Mouse (Mus musculus) spleen, embryonic (tissue): Measurements from ENCODE around the gene Chsy1.

ENCODE experiments used
- CTCF ChIA-PET: fragments of 350-600 bp; sonication (Branson Sonifier 250); formaldehyde crosslinking; loops from one replicate; lab custom pipeline; 2022; lab: Charles Lee

Gene Chsy1

GRCm38 (mm10) chr7:66137309-66137708 lies 28.0 kb downstream of the Chsy1 start:
- CTCF ChIA-PET, result no interaction called here

- CTCF ChIA-PET, result interaction anchor here (0.5 kb wide), 1 partner anchor 115 kb away, joined by 3 read pairs; no protein-coding TSS in a partner anchor
Measured at GRCm38 (mm10) chr7:66138301-66138700, 29.0 kb downstream of the Chsy1 start.

- CTCF ChIA-PET, result no interaction called here
Measured at GRCm38 (mm10) chr7:66138878-66139277, 29.6 kb downstream of the Chsy1 start.

- CTCF ChIA-PET, result no interaction called here
Measured at GRCm38 (mm10) chr7:66140095-66140494, 30.8 kb downstream of the Chsy1 start.

- CTCF ChIA-PET, result no interaction called here
Measured at GRCm38 (mm10) chr7:66140923-66141570, 31.7 kb downstream of the Chsy1 start.

- CTCF ChIA-PET, result no interaction called here
Measured at GRCm38 (mm10) chr7:66142514-66142913, 33.2 kb downstream of the Chsy1 start.

GRCm38 (mm10) chr7:66144543-66144942 lies 35.2 kb downstream of the Chsy1 start:
- CTCF ChIA-PET, result interaction anchor here (0.7 to 0.8 kb wide), 2 partner anchors 70 to 90 kb away, joined by 3 to 7 read pairs; no protein-coding TSS in a partner anchor

- CTCF ChIA-PET, result no interaction called here
Measured at GRCm38 (mm10) chr7:66147156-66147555, 37.8 kb downstream of the Chsy1 start.

GRCm38 (mm10) chr7:66147816-66148215 lies 38.5 kb downstream of the Chsy1 start:
- CTCF ChIA-PET, result no interaction called here

- CTCF ChIA-PET, result interaction anchor here (0.7 kb wide), 1 partner anchor 25 kb away, joined by 3 read pairs; no protein-coding TSS in a partner anchor
Measured at GRCm38 (mm10) chr7:66149506-66149905, 40.2 kb downstream of the Chsy1 start.

GRCm38 (mm10) chr7:66150411-66150810 lies 41.1 kb downstream of the Chsy1 start:
- CTCF ChIA-PET, result interaction anchor here (0.7 kb wide), 1 partner anchor 24 kb away, joined by 3 read pairs; no protein-coding TSS in a partner anchor

GRCm38 (mm10) chr7:66157413-66157812 lies 48.1 kb downstream of the Chsy1 start:
- CTCF ChIA-PET, result no interaction called here

- CTCF ChIA-PET, result no interaction called here
Measured at GRCm38 (mm10) chr7:66157861-66158415, 48.6 kb downstream of the Chsy1 start.

- CTCF ChIA-PET, result interaction anchor here (0.5 kb wide), 1 partner anchor 9 kb away, joined by 6 read pairs; no protein-coding TSS in a partner anchor
Measured at GRCm38 (mm10) chr7:66158616-66159129, 49.4 kb downstream of the Chsy1 start.

- CTCF ChIA-PET, result no interaction called here
Measured at GRCm38 (mm10) chr7:66159961-66160360, 50.6 kb downstream of the Chsy1 start.

GRCm38 (mm10) chr7:66161836-66162235 lies 52.5 kb downstream of the Chsy1 start:
- CTCF ChIA-PET, result no interaction called here

GRCm38 (mm10) chr7:66162489-66162888 lies 53.2 kb downstream of the Chsy1 start:
- CTCF ChIA-PET, result no interaction called here

- CTCF ChIA-PET, result no interaction called here
Measured at GRCm38 (mm10) chr7:66162981-66163380, 53.7 kb downstream of the Chsy1 start.

- CTCF ChIA-PET, result interaction anchor here (1.4 kb wide), 1 partner anchor 33 kb away, joined by 3 read pairs; no protein-coding TSS in a partner anchor
Measured at GRCm38 (mm10) chr7:66164427-66165031, 55.2 kb downstream of the Chsy1 start.

- CTCF ChIA-PET, result interaction anchor here (0.6 to 1.4 kb wide), 2 partner anchors 32 to 54 kb away, joined by 3 read pairs; no protein-coding TSS in a partner anchor
Measured at GRCm38 (mm10) chr7:66165036-66165798, 55.9 kb downstream of the Chsy1 start.

- CTCF ChIA-PET, result no interaction called here
Measured at GRCm38 (mm10) chr7:66168877-66169276, 59.6 kb downstream of the Chsy1 start.
